Mouse (Mus musculus) MEL-GATA-1-ER (cell line): ENCODE measurements around the gene Slc41a1.

Experiments
- DNase-seq: peaks from one replicate; pipeline ENCODE4 v3.0.0-alpha.2; 2012; ENCODE audit warnings: low read depth; ENCODE audit errors: extremely low read depth

The Slc41a1 gene

DNA sequence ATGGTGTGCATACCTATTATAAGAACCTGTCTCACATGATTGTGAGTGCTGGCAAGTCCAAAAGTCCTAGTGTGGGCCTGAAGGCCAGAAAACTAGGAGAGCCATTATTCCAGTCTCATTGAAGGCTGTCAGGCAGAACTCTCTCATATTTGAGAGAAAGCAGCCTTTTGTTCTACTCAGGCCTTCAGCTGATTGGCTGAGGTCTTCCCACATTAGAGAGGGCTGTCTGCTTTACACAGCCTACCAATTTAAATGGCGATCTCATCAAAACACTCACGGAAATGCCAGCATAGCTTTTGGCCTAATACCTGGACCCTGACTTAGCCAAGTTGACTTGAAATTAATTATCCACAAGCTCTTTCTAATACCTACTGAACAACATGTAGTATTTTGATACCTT lies 58.9 kb downstream of the Slc41a1 start:
- DNase-seq: no peak

DNA sequence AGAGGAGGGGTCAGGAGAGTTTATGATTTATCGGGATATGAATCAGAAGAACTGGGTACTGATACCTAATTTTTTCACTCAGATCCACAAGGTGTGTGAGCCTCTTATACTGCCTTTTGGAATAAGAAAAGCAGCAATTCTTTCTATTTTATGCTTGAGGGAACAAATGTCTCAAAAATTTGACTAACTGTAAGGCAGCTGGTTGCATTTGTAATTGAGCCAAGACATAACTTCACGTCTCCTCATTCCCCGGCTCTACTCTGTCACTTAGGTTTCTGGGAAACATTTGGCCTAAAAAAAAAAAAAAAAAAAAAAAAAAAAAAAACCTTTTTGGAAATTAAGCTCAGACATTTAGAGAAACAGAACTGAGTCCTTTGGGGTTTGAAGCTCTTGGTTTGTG lies 59.3 kb downstream of the Slc41a1 start:
- no peak for DNase-seq

DNA sequence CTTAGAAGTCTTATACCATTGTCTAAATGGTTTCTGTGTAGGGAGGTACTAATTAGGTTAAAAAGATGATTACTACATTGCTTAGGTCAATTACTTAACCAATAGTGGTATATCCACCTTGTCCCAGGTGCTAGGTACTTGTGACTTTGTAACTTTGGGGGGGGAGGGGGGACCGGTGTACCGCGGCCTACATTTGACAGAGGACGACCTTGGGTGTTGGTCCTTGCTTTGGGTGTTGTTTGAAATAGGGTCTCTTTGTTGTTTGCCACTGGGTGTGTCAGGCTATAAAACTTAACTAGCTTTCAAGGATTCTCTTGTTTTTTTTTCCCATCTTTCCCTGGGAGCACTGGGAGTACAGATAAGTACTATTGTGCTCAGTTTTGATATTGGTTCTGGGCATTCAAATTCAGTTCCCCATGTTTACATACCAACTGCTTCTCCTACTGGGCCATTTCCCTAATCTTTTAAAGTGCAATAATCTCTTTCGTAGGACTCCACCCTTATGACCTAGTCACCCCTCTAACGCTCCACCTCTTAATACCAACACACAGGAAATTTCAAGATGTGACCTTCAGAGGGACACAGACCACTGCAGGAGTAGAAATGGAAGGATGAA lies 62.9 kb downstream of the Slc41a1 start:
- DNase-seq: no peak

DNA sequence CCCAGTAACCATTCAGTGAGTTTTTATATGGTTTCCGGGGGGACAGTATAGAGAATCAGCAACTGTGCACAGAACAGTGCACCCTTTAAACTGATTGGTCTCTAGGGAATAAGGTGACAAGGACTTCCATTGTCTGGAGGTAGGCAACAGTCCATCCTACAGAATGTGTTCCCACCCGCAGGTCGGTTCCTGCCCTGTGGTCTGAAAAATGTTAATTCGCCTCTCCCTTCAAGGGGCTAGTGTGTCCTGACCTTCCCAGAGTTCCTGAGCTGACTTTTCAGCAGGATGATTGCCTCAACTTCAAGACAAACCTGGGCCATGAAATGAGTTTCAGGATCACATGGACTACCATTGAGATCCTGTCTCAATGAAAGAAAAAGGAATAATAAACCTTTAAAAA lies 64.1 kb downstream of the Slc41a1 start:
- no peak for DNase-seq
